Mouse (Mus musculus): ENCODE results near the gene Tarm1.
A peak's percentile ranks its signal among the peaks of the same experiment; 100 is the strongest.

The Tarm1 gene

DNA sequence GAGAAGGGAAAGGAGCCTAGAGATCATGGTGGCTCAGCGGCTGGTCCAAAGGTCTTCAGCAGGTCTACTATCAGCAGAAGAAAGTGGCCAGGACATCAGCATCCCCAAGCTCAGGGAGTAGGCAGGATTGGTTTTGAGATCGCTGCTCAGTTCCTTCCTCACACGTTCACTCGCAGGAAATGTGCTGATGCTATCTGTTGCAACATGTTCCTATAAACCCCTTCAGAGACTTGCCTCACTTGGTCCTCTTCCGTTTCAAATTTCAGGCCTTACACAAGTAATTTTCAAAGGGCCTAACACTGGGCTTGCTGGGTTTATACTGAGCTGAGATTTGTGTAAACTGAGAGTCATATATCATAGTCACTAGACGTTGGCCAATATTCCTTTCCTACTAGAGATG, at the start of gene Tarm1:
Tarm1 (minus strand) TSS at position 186 of the 400 bp plus-strand sequence.
- no peak for DNase-seq (ENCODE audit: low spot score)

DNA sequence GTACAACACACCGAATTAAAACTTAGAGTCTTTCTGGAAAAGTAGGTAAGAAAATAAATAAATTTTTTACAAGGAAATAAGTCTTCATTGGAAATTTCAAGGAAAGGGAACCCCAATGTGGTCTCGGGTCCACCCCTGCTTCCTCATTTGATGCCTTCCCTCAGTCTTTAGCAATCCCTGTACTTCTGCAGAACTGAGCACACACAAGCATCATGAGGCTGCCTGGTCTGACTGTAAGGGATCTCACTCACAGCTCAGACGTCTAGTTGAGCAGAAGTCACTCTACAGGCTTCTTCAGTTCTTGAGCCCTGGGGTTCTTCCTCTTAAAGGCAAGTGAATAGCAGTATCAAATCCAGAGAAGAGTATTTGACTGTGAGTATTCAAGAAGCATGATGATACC, 3.5 kb upstream of the Tarm1 start:
- no peak for DNase-seq (ENCODE audit: low spot score)

DNA sequence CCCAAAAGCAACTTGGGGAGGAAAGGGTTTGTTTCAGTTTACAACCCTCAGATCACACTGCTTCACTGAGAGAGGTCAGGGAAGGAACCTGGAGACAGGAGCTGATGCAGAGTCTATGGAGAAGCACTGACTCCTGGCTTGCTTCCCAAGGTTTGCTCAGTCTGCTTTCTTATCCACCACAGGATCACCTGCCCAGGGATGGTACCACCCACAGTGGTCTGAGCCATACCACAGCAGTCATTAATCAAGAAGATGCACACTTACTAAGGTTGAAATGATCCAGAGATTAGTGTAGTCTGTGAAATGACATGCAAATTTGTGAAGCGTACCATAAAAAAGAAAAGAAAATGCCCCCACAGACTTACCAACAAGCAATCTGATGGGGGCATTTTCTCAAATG, 2.0 kb downstream of the Tarm1 start:
- DNase-seq (ENCODE audit: low spot score): no peak

DNA sequence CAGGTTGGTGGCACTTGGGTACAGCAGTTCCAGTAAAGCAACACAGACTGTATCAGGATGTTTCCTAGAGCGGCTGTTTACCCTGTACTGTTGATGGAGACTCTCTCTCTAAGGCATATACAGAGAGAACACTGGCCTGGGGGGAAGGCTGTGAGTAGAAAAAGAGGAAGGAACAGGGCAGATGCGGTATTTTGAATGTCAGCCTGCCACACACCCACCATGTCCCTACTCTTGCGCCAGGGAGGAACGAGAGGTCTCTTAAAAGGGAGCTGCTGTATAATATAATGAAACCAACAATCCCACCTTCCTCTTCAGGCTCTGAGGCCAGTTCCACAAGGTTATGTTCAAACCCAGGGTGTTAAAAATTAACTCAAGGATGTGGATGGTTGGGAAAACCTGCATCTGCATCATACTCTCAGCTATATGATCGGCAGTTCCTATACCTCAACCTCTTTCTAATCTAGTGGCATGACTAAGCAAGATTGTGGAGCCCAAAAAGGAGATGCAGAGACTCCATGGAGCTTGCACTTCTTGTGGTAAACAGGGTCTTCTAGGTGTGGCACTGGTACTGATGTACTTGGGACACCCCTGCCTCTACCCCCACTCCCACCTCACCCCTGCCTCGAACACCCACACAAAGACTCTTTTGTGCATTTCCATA, 20.3 kb downstream of the Tarm1 start:
- DNase-seq (ENCODE audit: low spot score): no peak

DNA sequence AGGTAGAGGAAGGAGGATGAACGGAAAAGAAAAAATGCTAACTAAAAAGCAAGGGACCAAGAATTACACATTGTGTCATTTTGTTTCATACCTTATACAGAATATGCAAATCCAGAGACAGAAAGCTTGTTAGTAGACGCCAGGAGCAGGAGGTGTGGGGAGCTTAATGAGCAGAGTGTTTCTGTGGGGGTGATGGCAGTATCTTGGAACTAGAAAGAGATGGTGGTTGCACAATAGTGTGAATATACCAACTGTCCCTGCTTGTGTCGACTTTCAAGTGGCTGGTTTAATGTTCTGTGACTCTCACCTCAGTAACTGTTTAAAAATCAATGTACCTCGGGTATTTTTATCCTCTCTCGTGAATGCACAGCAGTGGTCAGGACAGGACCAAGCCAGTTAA, 25.7 kb downstream of the Tarm1 start:
- DNase-seq (ENCODE audit: low spot score): no peak

DNA sequence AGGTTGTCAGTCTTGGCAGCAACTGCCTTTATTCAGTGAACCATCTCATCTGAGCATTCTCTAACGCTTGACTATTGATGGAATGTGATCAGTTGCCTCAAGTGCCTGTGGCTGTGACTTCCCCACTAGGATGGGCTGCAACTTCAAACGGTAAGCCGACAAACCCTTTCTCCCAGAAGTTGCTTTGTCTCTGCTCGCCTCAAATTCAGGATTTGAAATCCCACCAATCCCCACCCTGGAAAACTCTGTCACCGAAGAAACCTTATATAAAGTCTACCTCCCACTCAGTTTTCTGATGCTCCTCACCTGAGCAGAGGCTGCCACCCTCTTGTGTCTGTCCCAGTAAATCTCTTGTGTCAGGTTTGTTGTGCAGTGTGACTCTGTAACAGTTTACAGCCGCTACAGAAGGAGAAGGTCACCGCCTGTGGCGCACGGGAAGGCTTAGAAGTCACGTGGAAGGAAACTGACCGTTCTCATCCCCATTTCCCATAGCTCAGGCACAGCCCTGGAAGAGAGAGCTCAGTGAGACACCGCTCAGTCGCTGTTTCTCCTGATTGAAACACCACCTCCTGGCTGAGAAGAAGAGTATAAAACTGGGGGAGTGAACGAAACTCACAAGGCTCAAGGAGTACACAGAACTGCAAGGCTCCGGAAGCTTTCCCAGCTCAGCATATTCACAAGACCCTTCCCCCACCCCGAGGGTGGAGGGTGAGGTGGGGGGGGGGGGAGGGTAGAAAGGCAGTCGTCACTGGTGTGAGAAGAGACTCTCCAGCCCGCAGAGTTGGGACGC, 27.9 kb downstream of the Tarm1 start:
- no peak for DNase-seq (ENCODE audit: low spot score)

DNA sequence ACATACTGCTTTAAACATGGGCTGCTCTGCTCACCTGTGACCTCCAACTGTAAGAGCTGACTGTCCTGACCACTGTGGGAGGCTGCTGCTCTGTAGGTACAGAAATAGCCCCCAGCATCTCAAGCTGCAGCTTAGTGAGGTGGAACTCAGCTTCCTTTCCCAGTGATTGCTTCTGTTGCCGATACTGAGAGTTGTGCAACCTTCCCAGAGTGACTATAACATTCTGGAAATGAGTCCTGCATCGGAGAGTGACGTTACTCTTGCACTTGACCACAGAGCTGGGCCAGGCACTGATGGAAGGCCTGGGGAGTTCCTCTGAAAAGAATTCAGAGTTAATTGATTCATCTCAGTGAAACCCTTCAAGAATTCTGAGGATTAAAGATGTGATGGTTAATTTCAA, 29.6 kb downstream of the Tarm1 start:
- DNase-seq (ENCODE audit: low spot score): no peak

DNA sequence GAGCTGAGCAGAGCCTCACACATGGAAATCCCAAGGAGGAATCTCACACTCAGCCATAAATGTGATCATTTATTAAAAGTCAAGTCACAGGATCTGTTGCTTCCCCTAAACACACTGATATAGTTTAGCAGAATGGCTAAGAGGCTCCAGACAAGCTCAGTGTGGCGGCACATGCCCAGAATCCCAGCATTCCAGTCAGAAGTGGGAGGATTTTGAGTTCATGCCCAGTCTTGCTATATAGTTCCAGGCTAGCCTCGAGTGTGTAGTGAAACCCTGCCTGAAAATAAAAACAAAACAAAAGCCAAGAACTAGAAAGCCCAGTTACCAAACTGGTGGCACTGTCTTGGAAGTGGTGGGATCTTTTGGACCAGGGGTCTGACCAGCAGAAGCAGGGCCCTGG, 33.8 kb downstream of the Tarm1 start:
- no peak for DNase-seq (ENCODE audit: low spot score)

DNA sequence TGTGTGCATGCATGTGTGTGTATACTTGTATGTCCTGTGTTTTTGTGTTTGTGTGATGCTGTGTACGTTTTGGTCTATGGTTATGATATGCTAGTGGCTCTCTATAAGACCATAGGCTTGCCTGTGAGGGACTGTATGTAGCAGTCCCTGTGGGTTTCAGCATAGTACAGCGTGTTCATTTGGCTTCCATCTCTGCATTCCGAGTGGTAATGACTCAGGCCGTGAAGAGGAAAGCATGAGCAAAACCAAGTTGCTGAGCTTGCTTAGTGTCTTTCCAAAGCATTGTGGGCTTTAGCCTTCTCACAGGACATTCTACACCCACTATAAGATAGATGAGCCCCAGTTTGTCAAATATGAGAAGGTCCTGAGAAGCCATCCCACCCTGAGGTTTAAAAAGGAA, 39.1 kb downstream of the Tarm1 start:
- DNase-seq (ENCODE audit: low spot score): no peak

DNA sequence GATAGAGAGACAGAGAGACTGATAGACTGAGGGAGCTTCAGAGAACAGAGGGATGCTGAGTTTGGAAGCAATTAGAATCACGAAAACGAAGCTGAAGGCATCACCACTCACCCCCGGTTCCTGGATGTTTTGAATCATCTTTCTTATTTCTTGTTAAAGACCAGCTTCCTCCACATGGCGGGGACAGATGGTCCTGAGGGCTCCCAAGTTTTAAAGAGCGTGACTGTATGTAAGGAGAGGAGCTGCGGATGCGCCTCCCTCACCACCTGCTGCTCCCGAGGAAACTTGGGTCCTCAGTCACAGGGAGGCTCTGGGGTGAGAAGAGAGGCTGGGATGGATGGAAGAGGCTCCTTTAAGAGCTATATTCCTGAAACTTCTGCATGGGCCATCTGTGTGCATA, 42.2 kb downstream of the Tarm1 start:
- no peak for DNase-seq (ENCODE audit: low spot score)

DNA sequence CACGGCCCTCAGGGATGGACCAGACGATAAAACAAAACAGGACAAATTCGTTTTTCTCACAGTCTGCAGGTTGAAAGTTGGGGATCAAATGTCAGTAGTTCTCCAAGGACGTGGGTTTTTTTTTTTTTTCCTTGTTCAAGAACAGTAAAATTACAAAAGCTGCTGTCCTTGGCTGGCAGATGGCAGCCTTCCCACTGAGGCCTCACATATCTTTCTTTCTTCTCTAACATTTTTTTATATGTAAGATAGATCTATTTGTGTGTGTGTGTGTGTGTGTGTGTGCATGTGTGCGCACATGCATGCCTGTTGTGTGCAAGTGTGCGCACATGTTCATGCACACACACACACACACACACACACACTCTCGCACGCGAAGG, 44.6 kb downstream of the Tarm1 start:
- DNase-seq (ENCODE audit: low spot score): no peak

DNA sequence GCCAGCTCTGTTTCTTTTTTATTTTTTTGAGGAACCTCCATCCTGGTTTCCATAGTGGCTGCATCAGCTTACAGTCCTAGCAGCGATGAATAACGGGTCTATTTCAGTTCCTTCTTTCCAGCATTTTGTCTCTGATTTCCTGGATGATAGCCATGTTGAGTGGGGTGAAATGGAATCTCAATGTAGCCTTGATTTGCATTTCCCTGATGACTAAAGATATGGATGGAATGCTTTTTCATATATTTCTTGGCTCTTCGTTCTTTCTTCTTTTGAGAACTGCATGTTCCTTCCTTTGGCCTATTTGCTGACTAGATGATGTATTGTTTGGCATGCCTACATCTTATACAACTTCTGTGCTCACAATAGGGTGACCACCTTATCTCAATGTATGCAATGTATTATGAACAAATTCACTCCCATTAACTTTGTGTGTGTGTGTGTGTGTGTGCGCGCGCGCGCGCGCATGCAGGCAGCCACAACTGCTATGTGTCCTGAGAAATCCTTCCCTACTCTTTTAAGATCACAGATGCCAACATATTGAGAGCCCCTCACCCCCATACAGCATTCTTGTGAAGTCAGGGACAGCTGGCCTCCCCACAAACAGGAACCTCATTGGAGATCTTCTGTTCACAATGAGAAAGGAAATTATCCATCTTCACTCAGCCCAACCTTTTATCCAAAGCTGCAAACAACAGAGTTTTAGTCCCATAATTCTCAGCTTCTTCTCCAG, 45.1 kb downstream of the Tarm1 start:
- no peak for DNase-seq (ENCODE audit: low spot score)

DNA sequence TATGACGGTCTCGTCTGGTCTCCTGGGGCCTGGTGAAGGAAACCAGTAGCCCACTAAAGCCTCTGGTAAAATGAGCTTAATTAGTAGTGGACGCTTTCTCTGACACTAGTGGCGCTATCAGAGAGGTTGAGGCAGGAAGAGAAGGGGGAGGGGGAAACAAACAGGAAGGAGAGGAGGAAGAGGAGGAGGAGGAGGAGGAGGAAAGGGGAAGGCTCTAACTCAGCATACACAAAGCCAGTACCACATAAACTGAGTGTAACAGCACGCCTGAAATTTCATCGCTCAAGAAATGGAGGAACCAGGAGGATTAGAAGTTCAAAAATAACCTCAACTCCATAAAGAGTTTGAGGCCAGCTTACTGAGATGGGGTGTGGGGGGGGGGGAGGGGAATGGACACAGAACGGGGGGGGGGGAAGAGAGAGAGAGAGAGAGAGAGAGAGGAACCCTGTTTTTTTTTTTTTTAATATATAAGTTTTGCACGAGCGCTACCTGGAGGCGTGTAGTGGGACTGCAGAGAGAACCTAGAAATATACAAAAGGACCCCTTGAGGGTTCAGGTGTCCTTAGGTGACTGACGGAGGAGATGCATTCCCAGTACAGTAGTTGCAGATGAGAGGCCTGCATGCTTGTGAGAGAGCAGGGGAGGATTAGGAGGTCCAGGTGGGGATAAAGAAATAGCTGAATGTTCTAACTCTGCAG, 48.8 kb downstream of the Tarm1 start:
- no peak for DNase-seq (ENCODE audit: low spot score)

DNA sequence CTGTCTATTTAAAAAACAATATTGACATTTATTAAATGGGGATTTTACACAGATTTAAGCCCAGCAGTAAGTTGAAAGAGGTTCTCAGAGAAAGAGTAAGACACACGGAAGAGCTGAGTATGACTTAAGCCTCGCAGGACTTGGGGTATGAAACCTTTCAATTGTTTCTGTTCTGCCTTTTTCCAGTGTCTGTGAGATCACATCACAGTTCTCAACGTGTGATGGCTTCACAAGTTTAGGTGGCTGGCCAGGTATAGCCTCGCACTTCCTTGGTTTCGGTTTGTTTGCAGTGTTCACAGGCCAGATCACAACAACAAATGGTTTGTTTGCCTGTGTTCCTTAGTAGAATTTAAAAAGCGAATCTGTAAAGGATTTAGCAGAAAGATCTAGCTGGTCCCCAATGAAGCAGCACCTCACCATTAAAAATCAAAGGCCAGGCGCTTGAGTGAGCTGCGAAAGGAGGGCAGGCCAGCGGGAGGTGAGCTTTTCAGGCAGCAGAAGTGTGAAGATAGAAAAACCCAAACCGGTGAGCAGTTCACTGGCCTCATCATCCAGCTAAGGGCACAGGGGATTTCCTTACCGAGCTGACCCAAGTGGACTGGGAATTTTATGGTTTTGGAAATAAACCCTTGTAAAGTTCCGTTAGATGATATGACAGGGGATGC, 49.5 kb downstream of the Tarm1 start:
- DNase-seq (ENCODE audit: low spot score): no peak

DNA sequence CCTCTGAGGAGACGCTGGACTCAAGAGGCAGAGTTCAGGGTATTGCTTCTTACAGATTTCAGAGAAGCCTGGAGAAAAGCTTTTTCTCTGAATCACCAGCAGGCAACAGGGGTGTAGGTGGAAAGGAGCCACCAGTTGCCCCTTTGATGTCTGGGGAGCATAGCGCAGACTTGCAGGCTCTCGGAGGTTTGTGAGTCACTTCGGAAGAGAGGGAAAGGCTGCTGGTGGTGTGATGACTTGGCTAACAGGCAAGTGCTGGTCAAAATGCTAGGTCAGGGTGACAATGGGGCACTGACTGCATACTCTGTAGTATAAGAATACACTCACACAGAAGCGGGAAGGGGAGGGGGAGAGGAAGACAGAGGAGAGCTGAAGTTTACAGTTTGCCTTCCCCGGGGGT, 51.3 kb downstream of the Tarm1 start:
- no peak for DNase-seq (ENCODE audit: low spot score)

DNA sequence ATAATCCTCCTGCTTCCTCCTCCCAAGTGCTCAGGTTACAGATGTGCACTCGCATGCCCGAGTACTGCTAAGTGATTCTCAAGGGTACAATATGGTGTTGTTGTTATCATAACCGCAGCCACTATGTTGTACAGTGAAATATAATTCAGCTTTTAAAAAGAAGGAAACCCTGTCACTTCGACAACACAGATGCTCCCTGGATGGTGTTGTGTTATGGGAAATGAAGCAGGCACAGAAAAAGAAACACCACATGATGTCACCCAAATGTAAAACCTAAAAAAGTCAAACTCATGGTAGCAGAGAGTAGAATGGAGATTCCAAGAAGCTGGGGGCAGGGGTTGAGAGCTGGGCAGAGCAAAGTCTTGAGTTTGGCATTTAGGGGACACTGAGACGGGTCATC, 51.8 kb downstream of the Tarm1 start:
- DNase-seq (ENCODE audit: low spot score): no peak

DNA sequence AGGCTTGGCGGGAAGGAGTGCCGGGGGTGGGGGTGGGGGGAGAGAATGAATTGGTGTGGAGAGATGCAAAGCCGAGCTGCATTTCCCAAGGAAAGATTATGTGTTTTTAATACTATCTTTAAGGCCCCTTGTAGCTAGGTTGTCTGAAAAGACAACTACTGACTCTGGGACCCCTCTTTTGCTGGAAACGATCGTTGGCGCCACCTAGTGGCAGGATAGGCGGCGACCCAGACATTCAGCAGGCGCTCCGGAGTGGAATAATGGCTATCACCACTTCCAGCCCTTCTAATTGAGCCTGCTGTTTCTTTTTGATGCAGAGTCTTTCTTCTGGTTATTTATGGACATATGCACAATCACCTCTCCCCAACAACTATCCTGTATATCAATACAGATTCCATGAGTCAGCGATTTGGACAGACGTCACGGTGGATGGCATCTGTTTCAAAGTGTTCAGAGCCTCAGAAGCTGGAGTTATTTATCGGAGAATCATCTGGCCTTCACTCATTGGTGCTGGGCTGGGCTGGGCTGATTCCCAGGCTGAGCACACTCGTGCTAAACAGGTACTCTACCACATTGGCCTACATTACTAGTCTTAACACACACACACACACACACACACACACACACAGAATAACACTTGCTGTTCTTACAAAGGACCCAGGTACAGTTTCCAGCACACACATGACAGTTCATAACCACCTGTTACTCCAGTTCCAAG, 53.5 kb downstream of the Tarm1 start:
- DNase-seq (ENCODE audit: low spot score): peak; percentile 62

DNA sequence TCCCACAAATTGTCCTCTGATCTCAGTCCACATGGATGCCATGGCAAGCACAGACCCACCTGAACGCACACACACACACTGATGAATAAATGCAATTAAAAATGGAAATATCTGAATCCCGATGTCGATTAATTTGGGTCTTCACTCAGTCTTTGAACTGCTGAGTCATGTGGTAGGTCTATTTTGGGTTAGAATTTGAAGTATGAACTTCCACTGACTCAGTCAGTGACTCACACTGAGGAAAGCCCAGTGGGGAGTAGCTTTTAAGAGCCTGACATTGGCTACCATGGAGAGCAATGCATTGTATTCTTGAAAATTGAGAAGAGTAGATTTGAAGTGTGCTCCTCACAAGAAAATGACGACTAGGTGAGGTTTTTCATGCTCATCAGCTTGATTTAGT, 55.4 kb downstream of the Tarm1 start:
- no peak for DNase-seq (ENCODE audit: low spot score)

DNA sequence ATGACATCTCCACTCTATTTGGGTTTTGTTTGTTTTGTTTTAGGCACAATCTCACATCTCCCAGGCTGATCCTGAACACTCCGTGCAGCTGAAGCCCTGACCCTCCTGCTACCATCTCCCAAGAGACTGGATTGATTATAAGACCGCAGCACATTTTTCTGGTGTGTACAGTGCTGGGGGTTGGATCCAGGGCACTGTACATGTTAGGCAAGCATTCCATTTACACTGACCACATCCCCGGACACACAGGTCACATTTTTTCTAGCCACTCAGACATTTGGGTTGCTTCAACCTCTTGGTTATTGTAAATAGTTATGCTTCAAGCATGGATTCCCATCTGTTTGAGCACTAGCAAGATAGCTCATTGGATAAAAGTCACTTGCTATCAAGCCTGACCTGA, 55.8 kb downstream of the Tarm1 start:
- no peak for DNase-seq (ENCODE audit: low spot score)

DNA sequence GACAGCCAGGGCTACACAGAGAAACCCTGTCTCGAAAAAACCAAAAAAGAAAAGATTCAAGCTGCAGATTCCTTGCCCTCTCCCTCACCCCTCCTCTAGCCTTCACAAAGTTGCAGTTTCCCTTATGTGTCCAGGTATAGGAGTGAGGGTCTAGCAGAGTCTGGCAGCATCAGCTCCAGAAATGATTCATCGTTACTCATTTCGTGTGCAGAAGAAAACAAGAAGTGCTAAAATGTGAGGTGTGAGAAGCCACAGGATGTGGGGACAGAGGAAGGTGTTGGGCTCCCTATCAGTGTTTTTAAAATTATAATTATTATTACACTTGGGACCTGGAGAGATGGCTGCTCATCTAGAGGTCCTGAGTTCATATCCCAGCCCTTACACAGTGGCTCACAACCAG, 57.7 kb downstream of the Tarm1 start:
- DNase-seq (ENCODE audit: low spot score): no peak

DNA sequence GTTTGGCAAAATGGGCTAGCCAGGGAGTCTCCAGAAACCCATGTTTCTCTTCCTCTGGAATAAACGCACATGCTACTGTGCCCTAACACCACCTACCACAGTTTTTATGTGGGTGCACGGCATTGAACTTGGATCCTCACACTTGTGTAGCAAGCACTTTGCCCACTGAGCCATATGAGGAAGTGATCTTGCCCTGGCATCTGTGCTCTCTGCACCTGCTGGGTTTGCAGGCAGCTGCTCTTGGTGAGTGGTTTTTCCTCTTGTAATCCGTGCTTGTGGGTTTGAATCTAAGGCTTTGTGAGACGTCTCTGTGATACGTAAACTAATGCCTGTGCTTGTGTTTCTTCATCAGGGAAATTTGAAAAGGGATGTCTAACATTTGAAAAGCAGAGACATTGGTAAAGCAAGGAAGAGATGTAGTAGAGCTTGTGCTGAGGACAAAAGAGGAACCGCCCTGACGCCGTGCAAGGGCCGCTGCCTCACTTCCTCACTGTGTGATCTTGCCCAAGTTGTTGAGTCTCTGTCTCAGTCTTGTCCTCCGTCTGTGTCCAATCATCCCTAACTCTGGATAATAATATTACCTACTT, 59.9 kb downstream of the Tarm1 start:
- DNase-seq (ENCODE audit: low spot score): no peak
